Mouse (Mus musculus) megakaryocyte-erythroid progenitor cell, adult 5-6 weeks (primary cell): ENCODE data around the gene Stag1. TPM values are rescaled to one million over a fixed set of nuclear protein-coding genes. Genes with fewer than 3 reads are reported as not detected.
"Not testable (repeated sequence)": the region's sequence is repeated elsewhere in the genome, so short reads cannot be mapped to it uniquely, and the experiment has no call there.

Experiments
- ATAC-seq: replicated peaks from 2 replicates; pipeline ENCODE4 v1.8.0; 2016; ENCODE audit warnings: mild to moderate bottlenecking, inconsistent platforms; ENCODE audit not compliant: severe bottlenecking, poor library complexity, low FRiP score, low TSS enrichment
- total RNA-seq, 2 experiments: library from RNA; stranded (forward) in 1 of 2; stranded (reverse) in 1 of 2; fragments of 200-1000, 215-1000 nt in 1 of 2; fragments of >200 nt in 1 of 2; fragmentation: Nextera tagmentation in 1 of 2; gene quantifications; 2 replicates each; pipeline ENCODE4 v1.2.3; 2014 to 2017

Stag1 gene
- total RNA-seq, 2 experiments from 2014 or later, result 68.5 to 88.8 TPM

DNA sequence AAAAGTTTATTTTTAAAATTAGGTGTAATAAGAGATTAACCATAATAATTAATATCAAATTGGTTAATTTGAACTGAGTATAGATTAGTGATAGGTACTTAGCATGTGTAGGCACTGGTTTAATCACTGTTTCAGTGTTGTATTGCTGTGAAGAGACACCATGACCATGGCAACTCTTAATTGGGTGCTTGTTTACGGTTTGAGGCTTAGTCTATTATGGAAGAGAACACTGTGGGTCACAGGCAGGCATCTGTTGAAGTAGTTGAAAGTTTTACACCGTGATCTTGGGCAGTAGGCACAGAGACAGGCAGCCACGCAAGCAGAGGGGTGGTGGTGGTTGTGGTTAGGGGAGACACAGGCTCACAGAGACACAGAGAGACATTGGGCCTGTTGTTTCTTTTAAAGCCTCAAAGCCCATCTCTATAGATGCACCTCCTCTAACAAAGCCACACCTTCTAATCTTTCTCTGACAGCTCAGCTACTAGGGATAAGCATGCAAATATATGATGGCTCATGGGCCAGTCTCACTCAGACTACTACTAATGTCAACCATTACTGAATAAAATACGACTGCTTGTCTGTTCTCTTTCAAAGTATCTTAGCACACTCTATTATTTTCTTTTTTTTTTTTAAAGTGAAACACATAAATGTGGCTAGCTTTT lies 66.0 kb downstream of the Stag1 start:
- peak; percentile 100 for ATAC-seq

DNA sequence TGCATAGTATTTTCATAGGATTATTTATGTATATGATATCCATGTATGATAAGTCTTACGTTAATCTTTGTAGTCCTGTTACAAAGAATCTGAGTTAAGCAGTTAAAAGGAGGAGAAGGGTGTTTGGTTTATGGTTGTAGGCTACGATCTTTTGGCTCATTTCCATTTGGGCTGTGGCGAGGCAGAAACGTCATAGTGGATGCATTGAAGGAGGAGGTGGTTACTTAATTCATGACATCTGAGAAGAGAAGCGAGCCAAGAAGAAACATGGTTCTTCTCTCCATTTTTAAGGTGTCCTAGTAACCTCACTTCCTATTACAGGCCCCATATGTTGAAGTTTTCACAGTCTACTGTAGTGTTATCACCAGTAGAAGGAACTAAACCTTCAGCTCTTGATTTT lies 72.6 kb downstream of the Stag1 start:
- peak; percentile 67 for ATAC-seq

GRCm38 (mm10) chr9:100679036-100679435 lies 81.4 kb downstream of the Stag1 start:
- no peak for ATAC-seq

DNA sequence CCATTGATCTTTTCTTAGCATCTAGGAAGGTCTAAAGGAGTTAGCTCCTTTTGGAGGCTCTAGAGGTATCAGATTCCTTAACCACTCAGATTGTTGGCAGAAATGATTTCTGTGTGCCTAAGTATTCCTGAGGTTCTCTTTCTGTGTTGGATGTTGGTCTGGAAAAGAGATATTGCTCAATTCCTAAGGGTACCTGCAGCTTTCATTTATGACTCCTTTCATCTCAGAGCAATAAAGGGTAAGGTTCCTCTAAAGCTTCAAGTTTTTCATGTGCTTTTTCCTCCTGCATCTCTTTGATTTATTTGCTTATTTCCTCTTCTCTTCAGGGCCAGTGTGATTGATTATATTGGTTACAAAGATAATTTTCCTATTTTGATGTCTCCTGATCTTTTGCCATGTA lies 84.7 kb downstream of the Stag1 start:
- no peak for ATAC-seq

DNA sequence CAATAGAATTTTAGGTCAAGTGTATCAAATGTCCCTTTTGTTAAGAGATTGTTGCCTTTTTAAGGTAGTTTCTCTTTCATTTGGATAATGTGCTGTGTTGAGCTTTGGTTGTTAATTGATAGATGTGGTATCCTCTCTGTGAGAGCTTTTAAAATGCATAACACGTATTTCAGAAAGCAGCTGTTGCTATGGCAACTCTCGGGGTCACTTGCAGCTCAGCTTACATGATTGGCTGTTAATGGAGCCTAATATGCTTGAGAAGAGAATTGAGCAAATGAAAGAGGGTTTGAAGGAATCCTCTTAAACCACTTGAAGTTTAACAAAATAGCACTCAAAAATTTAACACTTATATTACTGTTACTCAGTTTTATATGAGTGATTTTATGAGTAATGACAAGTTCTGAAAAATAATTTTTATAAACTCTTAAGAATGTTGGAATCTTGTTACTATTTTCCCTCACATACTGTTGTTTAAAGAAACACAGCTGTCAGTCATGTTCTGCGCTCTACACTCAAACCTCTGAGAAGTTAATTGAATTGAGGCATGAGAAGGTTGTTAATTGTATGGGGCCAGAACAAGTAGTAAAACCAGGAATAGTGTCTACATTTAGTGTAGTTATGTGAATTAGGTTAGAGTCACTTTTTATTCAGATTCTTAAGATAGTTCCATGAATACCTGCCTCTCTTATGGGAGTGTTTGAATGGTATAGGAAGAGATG lies 88.3 kb downstream of the Stag1 start:
- no peak for ATAC-seq

DNA sequence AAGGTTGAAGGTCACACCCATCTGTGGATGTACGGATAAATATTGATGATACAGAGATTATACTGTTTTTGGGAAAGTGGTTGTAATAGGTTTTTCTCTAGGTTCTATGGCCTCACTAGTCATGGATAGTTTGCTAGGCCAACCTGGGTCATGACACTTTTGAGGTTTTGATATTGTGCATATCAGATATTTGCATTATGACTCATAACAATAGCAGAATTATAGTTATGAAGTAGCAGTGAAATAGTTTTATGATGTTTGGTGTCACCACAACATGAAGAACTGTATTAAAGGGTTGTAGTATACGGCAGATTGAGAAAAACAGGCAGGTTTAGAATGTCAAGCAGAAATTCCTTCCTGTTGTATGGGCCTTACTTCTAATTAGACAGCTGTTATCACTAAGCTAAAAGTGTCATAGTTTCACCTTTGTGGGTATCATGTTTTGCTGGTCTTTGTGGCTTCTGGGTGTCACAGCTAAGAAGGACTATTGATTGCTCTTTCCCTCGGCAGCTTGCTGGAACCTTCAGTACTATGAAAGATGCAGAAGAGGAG lies 92.2 kb downstream of the Stag1 start:
- ATAC-seq, result no peak

GRCm38 (mm10) chr9:100692239-100692638 lies 94.6 kb downstream of the Stag1 start:
- ATAC-seq, result peak; percentile 94

DNA sequence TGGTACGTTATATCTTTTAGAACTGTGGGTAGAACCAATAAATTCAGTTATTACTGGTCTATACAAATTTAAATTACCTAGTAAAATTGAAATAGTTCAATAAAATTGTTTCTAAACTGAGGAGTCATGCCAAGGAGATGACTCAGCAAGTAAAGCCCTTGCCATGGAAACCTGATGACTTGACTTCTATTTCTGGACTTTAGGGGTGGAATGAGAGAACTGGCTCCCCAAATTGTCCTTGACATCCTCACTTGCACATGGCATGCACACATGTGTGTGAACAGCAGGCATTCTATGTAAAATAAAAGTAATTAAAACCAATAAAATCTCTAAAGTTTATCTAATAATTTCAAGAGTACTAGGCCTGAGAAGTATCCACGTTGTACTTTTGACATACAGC lies 98.9 kb downstream of the Stag1 start:
- no peak for ATAC-seq

GRCm38 (mm10) chr9:100707644-100708043 lies 110.0 kb downstream of the Stag1 start:
- no peak for ATAC-seq

GRCm38 (mm10) chr9:100711665-100712064 lies 114.1 kb downstream of the Stag1 start:
- ATAC-seq, result no peak

DNA sequence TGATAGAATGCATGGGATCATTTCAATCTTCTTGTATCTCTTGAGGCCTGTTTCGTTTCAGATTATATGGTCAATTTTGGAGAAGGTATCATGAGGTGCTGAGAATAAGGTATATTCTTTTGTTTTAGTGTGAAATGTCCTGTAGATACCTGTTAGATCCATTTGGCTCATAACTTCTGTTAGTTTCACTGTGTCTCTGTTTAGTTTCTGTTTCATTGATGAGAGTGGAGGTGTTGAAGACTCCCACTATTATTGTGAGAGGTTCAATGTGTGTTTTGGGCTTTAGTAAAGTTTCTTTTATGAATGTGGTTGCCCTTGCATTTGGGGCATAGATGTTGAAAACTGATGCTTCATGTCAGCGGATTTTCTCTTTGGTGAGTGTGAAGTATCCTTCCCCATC lies 127.2 kb downstream of the Stag1 start:
- ATAC-seq, result not testable (repeated sequence)

GRCm38 (mm10) chr9:100731839-100732238 lies 134.2 kb downstream of the Stag1 start:
- ATAC-seq, result no peak

- ATAC-seq, result no peak
These were observed 136.4 kb downstream of the Stag1 start for GRCm38 (mm10) chr9:100733907-100734440.

DNA sequence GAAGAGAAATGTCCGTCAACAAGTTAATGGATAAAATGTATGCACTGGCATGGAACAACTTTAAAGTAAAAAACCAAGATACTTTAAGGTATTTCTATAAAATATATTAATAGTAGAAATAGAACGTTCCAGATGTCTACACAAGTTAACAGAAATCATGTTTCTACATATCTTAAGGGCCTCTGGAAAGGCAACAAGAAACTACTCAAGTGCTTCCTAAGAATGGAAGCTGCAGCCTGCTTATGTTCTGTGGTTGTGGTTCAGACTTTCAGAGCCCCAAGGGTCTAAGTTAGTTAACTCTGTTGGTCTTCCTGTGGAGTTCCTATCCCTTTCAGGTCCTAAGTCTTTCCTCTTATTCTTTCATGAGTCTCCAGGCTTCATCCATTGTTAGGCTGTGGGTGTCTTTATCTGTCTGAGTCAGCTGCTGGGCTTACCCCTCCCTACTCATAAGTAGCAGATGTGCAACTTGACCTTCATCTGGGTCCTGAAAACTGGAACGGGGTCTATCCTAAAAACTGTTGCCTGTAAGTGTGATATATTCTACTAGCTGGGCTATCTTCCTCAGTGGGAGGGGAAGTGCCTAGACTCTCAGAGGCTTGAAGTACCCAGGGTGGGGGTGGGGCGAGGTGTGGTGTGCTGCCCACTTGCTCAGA lies 138.5 kb downstream of the Stag1 start:
- peak; percentile 91 for ATAC-seq

DNA sequence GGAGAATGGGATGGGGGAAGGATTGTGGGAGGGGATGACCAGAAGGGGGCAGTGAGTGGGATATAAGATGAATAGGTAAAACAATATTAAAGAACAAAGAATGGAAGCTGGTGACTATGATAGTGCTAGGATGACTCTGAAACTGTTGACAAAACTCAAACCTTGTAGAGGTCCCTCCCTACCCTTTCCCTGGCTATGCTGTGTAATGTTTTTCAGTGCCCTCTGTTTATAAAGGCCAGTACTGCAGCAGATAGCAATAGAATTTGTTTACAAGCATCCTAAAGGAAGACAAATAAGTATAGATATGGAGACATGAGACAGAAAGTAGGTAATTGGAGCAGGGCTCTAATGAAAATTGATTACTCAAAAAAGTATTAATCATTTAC lies 139.0 kb downstream of the Stag1 start:
- peak; percentile 63 for ATAC-seq

DNA sequence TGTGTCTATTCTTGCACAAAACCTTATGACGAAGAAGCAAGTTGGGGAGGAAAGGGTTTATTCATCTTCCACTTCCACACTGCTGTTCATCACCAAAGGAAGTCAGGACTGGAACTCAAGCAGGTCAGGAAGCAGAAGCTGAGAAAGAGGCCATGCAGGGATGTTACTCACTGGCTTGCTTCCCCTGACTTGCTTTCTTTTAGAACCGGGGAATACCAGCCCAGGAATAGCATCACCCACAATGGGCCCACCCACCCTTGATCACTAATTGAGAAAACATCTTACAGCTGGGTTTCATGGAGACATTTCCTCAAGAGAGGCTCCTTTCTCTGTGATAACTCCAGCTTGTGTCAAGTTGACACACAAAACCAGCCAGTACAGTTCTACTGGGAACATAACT lies 179.6 kb downstream of the Stag1 start:
- not testable (repeated sequence) for ATAC-seq

GRCm38 (mm10) chr9:100865984-100866383 lies 268.4 kb downstream of the Stag1 start:
- no peak for ATAC-seq

DNA sequence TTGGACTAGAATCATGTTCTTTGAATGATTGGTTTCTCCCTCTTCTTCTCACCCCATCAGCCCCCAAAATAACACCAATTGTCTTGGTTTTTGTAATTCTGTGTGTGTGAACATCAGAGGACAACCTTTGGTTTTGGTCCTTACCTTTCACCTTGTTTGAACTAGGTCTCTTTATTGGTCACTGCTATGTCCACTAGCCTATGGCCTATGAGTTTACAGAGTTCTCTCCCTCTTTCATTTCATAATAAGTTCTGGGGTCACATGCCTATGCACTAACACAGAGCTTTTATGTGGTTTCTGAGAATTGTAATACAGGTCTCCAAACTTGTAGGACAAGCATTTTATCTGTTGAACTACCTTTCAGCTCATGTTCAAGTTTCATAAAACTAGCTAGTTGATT lies 272.0 kb downstream of the Stag1 start:
- no peak for ATAC-seq

DNA sequence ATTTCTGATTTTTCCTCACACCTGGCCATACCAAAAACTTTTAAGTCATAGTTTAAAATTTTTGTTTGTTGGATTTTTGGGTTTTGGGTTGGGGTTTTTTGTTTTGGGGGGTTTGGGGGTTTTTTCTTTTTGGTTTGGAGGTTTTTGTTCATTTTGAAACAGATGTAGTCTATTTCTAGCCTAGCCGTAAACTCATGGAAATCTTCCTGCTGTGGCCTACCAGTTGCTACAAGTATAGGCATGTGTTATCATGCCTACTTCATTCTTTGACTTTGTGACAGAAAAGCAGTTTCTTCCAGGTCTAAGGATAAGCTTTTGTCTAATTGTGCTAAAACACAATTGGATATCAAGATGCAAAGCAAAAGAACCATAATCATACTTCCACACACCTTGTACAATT lies 298.5 kb downstream of the Stag1 start:
- ATAC-seq, result no peak

- ATAC-seq, result no peak
These were observed 300.4 kb downstream of the Stag1 start for GRCm38 (mm10) chr9:100898042-100898441.
